Mouse (Mus musculus) embryonic facial prominence, embryonic 14.5 days (tissue): ENCODE data around the gene Rgs16. TPM values are rescaled to one million over a fixed set of nuclear protein-coding genes. Genes with fewer than 3 reads are reported as not detected.
"Not testable (repeated sequence)": the region's sequence is repeated elsewhere in the genome, so short reads cannot be mapped to it uniquely, and the experiment has no call there.

ENCODE experiments used
- ATAC-seq: fragments of 200-750 bp; cut with Nextera tagmentation; 2 replicates; pipeline ENCODE4 v1.8.0; 2017; ENCODE audit warnings: low read depth, moderate number of reproducible peaks, moderate TSS enrichment
- DNase-seq: peaks from one replicate; pipeline ENCODE4 v3.0.0-alpha.2; 2015; ENCODE audit warnings: low spot score
- H3K27ac ChIP-seq: fragments of 300-500 bp; sonication (generic); replicated peaks from 2 replicates; pipeline ENCODE4 v1.5.1; 2014; ENCODE audit warnings: low read depth, mild to moderate bottlenecking, low read length, moderate library complexity
- H3K27me3 ChIP-seq: fragments of 300-500 bp; sonication (generic); replicated peaks from 2 replicates; pipeline ENCODE4 v1.6.1; 2014; ENCODE audit warnings: low read length; ENCODE audit not compliant: control insufficient read depth, insufficient read depth
- H3K36me3 ChIP-seq: fragments of 300-500 bp; sonication (generic); 2 replicates; pipeline ENCODE4 v1.6.1; 2014; ENCODE audit warnings: low read length, mixed read lengths; ENCODE audit not compliant: control insufficient read depth, insufficient read depth
- H3K4me1 ChIP-seq: fragments of 300-500 bp; sonication (generic); 2 replicates; pipeline ENCODE4 v1.6.1; 2014; ENCODE audit warnings: antibody characterized with exemption, low read length; ENCODE audit not compliant: control insufficient read depth, insufficient read depth
- H3K4me2 ChIP-seq: fragments of 300-500 bp; sonication (generic); 2 replicates; pipeline ENCODE4 v1.6.1; 2014; ENCODE audit warnings: low read depth, mild to moderate bottlenecking, low read length, moderate library complexity, mixed read lengths
- H3K4me3 ChIP-seq: fragments of 300-500 bp; sonication (generic); 2 replicates; pipeline ENCODE4 v1.5.1; 2014; ENCODE audit warnings: low read depth, mild to moderate bottlenecking, low read length
- H3K9ac ChIP-seq: fragments of 300-500 bp; sonication (generic); 2 replicates; pipeline ENCODE4 v1.6.1; 2014; ENCODE audit warnings: low read depth, mild to moderate bottlenecking, low read length, moderate library complexity, mixed read lengths
- H3K9me3 ChIP-seq: fragments of 300-500 bp; sonication (generic); 2 replicates; pipeline ENCODE4 v1.6.1; 2016; ENCODE audit warnings: low read length; ENCODE audit not compliant: control insufficient read depth
- WGBS: fragments of 180-500 bp; shearing (Covaris S2); extraction: QIAGEN DNeasy Blood & Tissue Kit; methylation state at CpG from one replicate; pipeline ENCODE4 v1.1.7; 2014; 5-methylcytosine and 5-hydroxymethylcytosine counted together
- polyA plus RNA-seq: library from polyadenylated mRNA; unstranded; fragments of >200 nt; fragmentation: Nextera tagmentation; extraction: Ambion mirVana; gene quantifications from 2 replicates; pipeline ENCODE4 v1.2.1, GENCODE M21; 2014

Rgs16 gene
- polyA plus RNA-seq, 1 experiment from 2014 or later = 7.6 TPM

DNA sequence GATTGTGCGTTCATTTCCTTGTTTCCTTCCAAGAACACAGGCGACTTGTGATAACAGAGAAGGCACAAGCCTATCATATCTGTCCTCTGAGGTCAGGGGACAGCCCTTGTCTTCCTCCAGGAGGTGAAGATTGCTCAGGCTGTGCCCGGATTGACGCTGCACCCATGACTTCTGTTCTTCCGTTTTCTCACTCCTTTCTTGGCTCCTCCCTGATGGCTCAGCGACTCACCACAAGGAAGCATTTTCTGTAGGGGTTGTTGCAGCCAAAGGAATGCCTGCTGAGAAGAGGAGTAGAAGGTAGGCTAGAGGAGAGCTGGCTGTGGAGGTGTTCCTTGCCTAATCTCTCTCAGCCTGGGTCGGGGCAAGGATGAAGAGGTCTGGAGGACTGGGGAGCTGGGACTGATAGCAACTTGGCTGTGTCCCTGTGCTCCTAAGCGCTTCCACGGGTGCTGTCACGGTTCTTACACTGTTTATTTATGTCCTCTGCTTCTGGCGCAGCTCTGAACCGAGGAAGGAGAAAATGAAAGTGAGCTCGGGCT lies 11.7 kb downstream of the Rgs16 start:
- Histone ChIP-seq H3K4me1 (peaks cover 12% of the 10 kb centered on the region; the same call in 1 of the 2 replicates), H3K4me3 (peak overlapping the region; percentile 27), H3K9me3 (no peaks in the 10 kb centered on the region), H3K27me3 (no peaks in the 10 kb centered on the region), H3K4me2 (peak overlapping the region; percentile 52), H3K36me3 (no peaks in the 10 kb centered on the region), H3K27ac (no peak overlapping the region), H3K9ac (peak overlapping the region; percentile 55)
- no peak for DNase-seq
- WGBS = 37% methylated on average over 13 of the region's 13 CpGs
- ATAC-seq = no peak; the same call in 1 of the 2 replicates

DNA sequence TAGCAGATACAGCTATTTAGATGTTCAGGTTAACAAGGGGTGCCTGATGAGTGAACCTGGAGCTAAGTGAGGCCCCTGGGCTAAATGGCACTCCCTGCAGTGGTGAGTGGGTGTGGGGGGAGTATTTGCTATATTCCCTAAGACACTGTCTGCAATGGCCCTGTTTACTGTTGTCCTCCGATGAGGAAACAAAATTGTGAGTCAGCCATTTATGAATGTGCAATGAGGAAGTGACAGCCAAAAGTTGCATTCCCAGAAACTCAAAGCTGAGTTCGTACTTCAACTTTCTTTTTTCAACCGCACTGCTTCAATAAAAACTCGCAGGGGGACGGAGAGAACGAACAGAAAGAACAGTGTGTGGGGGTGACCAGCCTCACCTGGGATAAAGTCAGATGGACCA lies 12.4 kb downstream of the Rgs16 start:
- Histone ChIP-seq H3K27me3 (no peaks in the 10 kb centered on the region), H3K4me1 (peaks cover 12% of the 10 kb centered on the region; the same call in 1 of the 2 replicates), H3K27ac (no peak overlapping the region), H3K9me3 (no peaks in the 10 kb centered on the region), H3K9ac (peak overlapping the region; percentile 55; the same call in 1 of the 2 replicates), H3K4me3 (peak overlapping the region; percentile 27), H3K4me2 (peak overlapping the region; percentile 52), H3K36me3 (no peaks in the 10 kb centered on the region)
- no peak for ATAC-seq
- DNase-seq = no peak
- 83% methylated on average over 6 of the region's 6 CpGs for WGBS

DNA sequence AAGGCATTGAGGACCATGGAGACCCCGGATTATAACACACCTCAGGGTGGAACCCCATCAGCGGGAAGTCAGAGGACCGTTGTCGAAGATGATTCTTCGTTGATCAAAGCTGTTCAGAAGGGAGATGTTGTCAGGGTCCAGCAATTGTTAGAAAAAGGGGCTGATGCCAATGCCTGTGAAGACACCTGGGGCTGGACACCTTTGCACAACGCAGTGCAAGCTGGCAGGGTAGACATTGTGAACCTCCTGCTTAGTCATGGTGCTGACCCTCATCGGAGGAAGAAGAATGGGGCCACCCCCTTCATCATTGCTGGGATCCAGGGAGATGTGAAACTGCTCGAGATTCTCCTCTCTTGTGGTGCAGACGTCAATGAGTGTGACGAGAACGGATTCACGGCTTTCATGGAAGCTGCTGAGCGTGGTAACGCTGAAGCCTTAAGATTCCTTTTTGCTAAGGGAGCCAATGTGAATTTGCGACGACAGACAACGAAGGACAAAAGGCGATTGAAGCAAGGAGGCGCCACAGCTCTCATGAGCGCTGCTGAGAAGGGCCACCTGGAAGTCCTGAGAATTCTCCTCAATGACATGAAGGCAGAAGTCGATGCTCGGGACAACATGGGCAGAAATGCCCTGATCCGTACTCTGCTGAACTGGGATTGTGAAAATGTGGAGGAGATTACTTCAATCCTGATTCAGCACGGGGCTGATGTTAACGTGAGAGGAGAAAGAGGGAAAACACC lies 13.7 kb downstream of the Rgs16 start:
- no peak overlapping the region for H3K4me2 ChIP-seq
- H3K4me1 ChIP-seq = peaks cover 10% of the 10 kb centered on the region; the same call in 1 of the 2 replicates
- no peak overlapping the region for H3K9ac ChIP-seq
- H3K4me3 ChIP-seq = no peak overlapping the region
- no peak overlapping the region for H3K27ac ChIP-seq
- ATAC-seq (no peak), DNase-seq (no peak)
- 77% methylated on average over 25 of the region's 25 CpGs for WGBS
- H3K9me3 ChIP-seq = no peaks in the 10 kb centered on the region
- no peaks in the 10 kb centered on the region for H3K36me3 ChIP-seq
- H3K27me3 ChIP-seq = no peaks in the 10 kb centered on the region

DNA sequence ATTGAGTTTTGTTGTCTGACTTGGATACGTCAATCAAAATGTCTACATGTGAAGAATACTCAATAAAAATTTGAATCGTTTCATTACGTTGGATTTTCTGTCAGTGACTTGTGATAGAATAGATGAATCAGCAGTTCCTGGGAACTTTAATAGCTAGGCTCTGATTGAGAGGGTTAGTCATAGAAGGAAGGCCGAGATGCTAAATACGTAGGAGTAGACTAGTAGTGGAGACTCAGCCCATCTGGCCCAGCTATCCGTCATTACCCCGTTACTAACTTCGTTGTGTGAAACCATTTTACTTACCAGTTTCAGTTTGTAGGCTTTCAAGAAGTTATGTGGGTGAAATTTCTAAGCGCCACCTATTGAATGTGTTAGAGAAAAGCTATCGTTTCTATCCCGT lies 24.0 kb downstream of the Rgs16 start:
- Histone ChIP-seq H3K27ac (no peak overlapping the region), H3K9ac (no peak overlapping the region), H3K4me3 (no peak overlapping the region), H3K36me3 (0 out of 2 replicates have a peak, but pooled peaks cover 5% of the 10 kb centered on the region), H3K9me3 (no peaks in the 10 kb centered on the region), H3K4me2 (no peak overlapping the region), H3K27me3 (no peaks in the 10 kb centered on the region), H3K4me1 (no peaks in the 10 kb centered on the region)
- WGBS = 86% methylated on average over 11 of the region's 11 CpGs
- no peak for DNase-seq
- no peak for ATAC-seq

DNA sequence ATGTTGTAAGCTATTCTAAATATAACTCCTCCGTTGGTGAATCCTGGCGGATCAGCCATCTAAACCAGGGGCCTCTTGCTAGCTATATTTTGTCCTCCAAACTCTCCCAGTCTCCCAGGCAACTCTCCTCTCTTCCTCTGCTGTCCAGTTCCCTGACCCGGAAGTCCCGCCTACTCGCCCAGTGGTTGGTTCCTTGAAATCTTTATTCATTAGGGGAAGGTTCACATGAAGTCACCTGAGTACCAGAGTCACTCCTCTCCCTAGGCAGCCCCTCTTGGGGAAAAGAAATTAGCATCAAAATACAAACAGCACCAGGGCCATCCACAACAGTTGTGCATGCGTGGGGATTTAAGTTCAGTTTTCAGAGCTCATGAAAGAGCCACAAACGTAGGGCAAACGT lies 26.1 kb downstream of the Rgs16 start:
- 53% methylated on average over 8 of the region's 8 CpGs for WGBS
- H3K36me3 ChIP-seq = 0 out of 2 replicates have a peak, but pooled peaks cover 5% of the 10 kb centered on the region
- no peaks in the 10 kb centered on the region for H3K9me3 ChIP-seq
- H3K27me3 ChIP-seq = no peaks in the 10 kb centered on the region
- ATAC-seq (no peak), DNase-seq (no peak)
- no peak overlapping the region for H3K9ac ChIP-seq
- no peak overlapping the region for H3K4me3 ChIP-seq
- H3K27ac ChIP-seq = no peak overlapping the region
- H3K4me1 ChIP-seq = no peaks in the 10 kb centered on the region
- no peak overlapping the region for H3K4me2 ChIP-seq

DNA sequence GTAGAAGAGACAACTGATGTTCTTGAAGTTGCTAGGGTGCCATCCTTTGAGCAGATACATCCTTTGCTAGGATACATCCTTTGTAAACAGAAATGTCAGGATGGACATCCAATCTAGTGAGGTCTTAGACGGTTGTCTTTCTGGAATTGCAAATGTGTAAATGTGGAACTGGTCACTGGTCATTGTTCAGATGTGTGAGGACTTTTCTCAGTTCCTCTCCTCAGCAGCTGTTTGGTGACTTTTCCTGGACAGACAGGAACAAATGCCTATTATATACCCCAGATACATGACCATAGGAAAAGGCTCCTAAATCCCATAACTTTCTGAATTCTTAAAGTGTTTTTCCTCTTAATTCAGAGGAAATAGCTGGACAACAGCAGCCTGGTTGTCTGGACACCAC lies 27.1 kb downstream of the Rgs16 start:
- H3K36me3 ChIP-seq = 0 out of 2 replicates have a peak, but pooled peaks cover 2% of the 10 kb centered on the region
- H3K4me1 ChIP-seq = no peaks in the 10 kb centered on the region
- no peak overlapping the region for H3K9ac ChIP-seq
- H3K27me3 ChIP-seq = no peaks in the 10 kb centered on the region
- no peak overlapping the region for H3K27ac ChIP-seq
- no peak overlapping the region for H3K4me3 ChIP-seq
- H3K4me2 ChIP-seq = no peak overlapping the region
- ATAC-seq (no peak), DNase-seq (no peak)
- no peaks in the 10 kb centered on the region for H3K9me3 ChIP-seq
- WGBS = 83% methylated on average over 1 of the region's 1 CpGs

DNA sequence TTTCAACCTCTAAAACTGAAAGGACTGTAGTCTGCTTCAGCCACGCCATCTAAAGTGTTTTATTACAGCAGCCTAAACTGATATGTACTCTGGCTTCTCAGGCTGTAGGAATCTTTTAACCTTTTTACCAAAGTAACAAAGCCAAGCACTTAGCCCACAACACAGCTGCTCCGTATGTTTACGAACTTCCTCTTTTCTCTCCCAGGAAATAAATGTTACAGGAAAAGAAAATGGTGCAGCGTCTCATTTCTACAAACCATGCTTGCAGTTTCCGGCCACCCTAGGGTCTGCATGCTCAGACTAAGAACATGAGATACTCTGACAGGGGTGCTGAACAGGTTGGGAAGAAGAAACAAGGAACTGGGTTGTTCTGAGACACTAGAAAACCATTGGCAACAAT lies 28.3 kb downstream of the Rgs16 start:
- H3K4me3 ChIP-seq = no peak overlapping the region
- no peaks in the 10 kb centered on the region for H3K4me1 ChIP-seq
- no peaks in the 10 kb centered on the region for H3K9me3 ChIP-seq
- ATAC-seq (no peak), DNase-seq (no peak)
- H3K36me3 ChIP-seq = no peaks in the 10 kb centered on the region
- WGBS = 80% methylated on average over 5 of the region's 5 CpGs
- H3K27me3 ChIP-seq = no peaks in the 10 kb centered on the region
- no peak overlapping the region for H3K4me2 ChIP-seq
- H3K27ac ChIP-seq = no peak overlapping the region
- no peak overlapping the region for H3K9ac ChIP-seq

GRCm38 (mm10) chr1:153769571-153769970 lies 29.4 kb downstream of the Rgs16 start:
- H3K4me1 ChIP-seq, H3K27me3 ChIP-seq, H3K9me3 ChIP-seq, H3K4me3 ChIP-seq, H3K36me3 ChIP-seq, DNase-seq, H3K27ac ChIP-seq, ATAC-seq, H3K9ac ChIP-seq, H3K4me2 ChIP-seq: not testable (repeated sequence)
- WGBS = 64% methylated on average over 6 of the region's 6 CpGs
